Mouse (Mus musculus): Measurements from ENCODE around the gene Rdh5. TPM values are rescaled to one million over a fixed set of nuclear protein-coding genes. Genes with fewer than 3 reads are reported as not detected.

The Rdh5 gene
- polyA plus RNA-seq, 1 experiment = 21.8 TPM

- H3K36me3 ChIP-seq (ENCODE audit: control insufficient read depth, insufficient read depth, low read length) = no peaks in the 10 kb centered on the region
- TF ChIP-seq CTCF (IDR thresholded peaks at IDR 0.05; ENCODE audit: borderline replicate concordance, control insufficient read depth, extremely low read depth, insufficient read depth, low read length, poor library complexity) (no peak), POLR2A (IDR thresholded peaks at IDR 0.05; ENCODE audit: control insufficient read depth, extremely low read depth, insufficient read depth, low read length, poor library complexity) (no peak)
- 81% methylated on average over 5 of the region's 5 CpGs for WGBS
- H3K4me1 ChIP-seq (replicated peaks; ENCODE audit: control insufficient read depth, insufficient read depth, low read length) = peaks cover 2% of the 10 kb centered on the region; the same call in 1 of the 2 replicates
- no peak overlapping the region for H3K27ac ChIP-seq (ENCODE audit: control insufficient read depth, insufficient read depth, low read length)
- peaks cover 7% of the 10 kb centered on the region for H3K27me3 ChIP-seq (ENCODE audit: control insufficient read depth, insufficient read depth, low read length)
- no peak overlapping the region for H3K4me3 ChIP-seq (ENCODE audit: control insufficient read depth, insufficient read depth, low read length)
- no peak for DNase-seq
Observed at GRCm38 (mm10) chr10:128938974-128939373, 16.3 kb upstream of the Rdh5 start.

DNA sequence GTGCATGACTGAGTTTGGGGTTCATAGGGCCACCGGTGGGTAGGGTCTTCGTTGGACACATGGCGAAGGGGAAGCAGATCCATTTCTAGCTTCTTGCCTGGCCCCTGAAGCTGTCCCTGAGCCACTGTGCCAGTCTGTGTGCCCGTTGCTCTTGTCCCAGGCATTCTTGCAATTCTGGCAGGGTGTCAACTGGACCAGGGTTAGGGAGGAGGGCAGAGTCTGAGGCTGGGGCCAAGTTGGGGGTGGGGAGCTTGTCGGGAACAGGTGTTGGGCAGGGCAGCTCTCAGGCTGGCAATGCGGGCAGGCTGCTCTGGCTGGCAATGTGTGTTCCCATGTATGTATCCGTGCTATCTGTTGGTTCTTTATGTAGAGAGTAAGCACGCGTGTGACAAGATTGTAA lies 15.8 kb upstream of the Rdh5 start:
- H3K27ac ChIP-seq (ENCODE audit: control insufficient read depth, insufficient read depth, low read length) = no peak overlapping the region
- peaks cover 12% of the 10 kb centered on the region for H3K27me3 ChIP-seq (ENCODE audit: control insufficient read depth, insufficient read depth, low read length)
- TF ChIP-seq CTCF (IDR thresholded peaks at IDR 0.05; ENCODE audit: borderline replicate concordance, control insufficient read depth, extremely low read depth, insufficient read depth, low read length, poor library complexity) = no peak
- no peak for TF ChIP-seq POLR2A (IDR thresholded peaks at IDR 0.05; ENCODE audit: control insufficient read depth, extremely low read depth, insufficient read depth, low read length, poor library complexity)
- no peaks in the 10 kb centered on the region for H3K36me3 ChIP-seq (ENCODE audit: control insufficient read depth, insufficient read depth, low read length)
- DNase-seq = no peak
- peaks cover 6% of the 10 kb centered on the region for H3K4me1 ChIP-seq (replicated peaks; ENCODE audit: control insufficient read depth, insufficient read depth, low read length)
- WGBS = 85% methylated on average over 9 of the region's 9 CpGs
- no peak overlapping the region for H3K4me3 ChIP-seq (ENCODE audit: control insufficient read depth, insufficient read depth, low read length)

GRCm38 (mm10) chr10:128937756-128938390 lies 15.2 kb upstream of the Rdh5 start:
- H3K27me3 ChIP-seq (ENCODE audit: control insufficient read depth, insufficient read depth, low read length) = peaks cover 13% of the 10 kb centered on the region
- TF ChIP-seq POLR2A (IDR thresholded peaks at IDR 0.05; ENCODE audit: control insufficient read depth, extremely low read depth, insufficient read depth, low read length, poor library complexity) = no peak
- no peak for TF ChIP-seq CTCF (IDR thresholded peaks at IDR 0.05; ENCODE audit: borderline replicate concordance, control insufficient read depth, extremely low read depth, insufficient read depth, low read length, poor library complexity)
- no peak for DNase-seq
- no peaks in the 10 kb centered on the region for H3K36me3 ChIP-seq (ENCODE audit: control insufficient read depth, insufficient read depth, low read length)
- WGBS = 81% methylated on average over 12 of the region's 12 CpGs
- H3K27ac ChIP-seq (ENCODE audit: control insufficient read depth, insufficient read depth, low read length) = no peak overlapping the region
- H3K4me1 ChIP-seq (replicated peaks; ENCODE audit: control insufficient read depth, insufficient read depth, low read length) = peaks cover 6% of the 10 kb centered on the region
- H3K4me3 ChIP-seq (ENCODE audit: control insufficient read depth, insufficient read depth, low read length) = no peak overlapping the region

DNA sequence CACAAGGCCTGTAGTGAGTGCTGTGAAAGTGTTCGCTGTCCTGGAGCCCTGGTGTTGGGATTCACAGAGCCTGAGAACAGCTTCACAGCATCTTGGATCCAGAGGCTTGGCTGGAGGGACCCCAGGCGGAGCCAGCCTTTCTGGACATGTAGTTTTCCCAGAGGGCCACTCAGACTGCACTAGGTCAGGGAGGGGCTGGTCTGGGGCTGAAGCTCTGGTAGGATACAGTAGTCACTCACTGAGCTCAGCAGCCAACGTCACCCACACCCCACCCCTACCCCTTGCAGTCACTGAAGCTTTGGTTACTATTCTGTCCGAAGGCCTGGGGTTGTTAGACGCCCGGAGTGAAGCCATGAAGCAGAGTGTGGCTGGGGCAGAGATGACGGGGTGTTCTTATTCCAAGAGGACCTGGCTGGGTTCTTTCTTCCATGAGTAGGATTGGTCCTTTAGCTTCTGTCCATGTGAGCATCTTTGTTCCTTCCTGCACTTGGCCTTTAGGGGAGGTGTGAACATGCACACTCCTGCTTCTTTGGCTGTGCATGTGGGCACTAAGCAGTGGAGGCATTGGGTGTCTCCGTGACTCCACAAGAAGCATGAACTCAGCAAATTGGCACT lies 13.2 kb upstream of the Rdh5 start:
- no peak for DNase-seq
- Histone ChIP-seq H3K4me3 (ENCODE audit: control insufficient read depth, insufficient read depth, low read length) (no peak overlapping the region), H3K27me3 (ENCODE audit: control insufficient read depth, insufficient read depth, low read length) (peaks cover 18% of the 10 kb centered on the region), H3K36me3 (ENCODE audit: control insufficient read depth, insufficient read depth, low read length) (no peaks in the 10 kb centered on the region), H3K4me1 (replicated peaks; ENCODE audit: control insufficient read depth, insufficient read depth, low read length) (peaks cover 6% of the 10 kb centered on the region), H3K27ac (ENCODE audit: control insufficient read depth, insufficient read depth, low read length) (no peak overlapping the region)
- 88% methylated on average over 8 of the region's 8 CpGs for WGBS
- no peak for TF ChIP-seq POLR2A (IDR thresholded peaks at IDR 0.05; ENCODE audit: control insufficient read depth, extremely low read depth, insufficient read depth, low read length, poor library complexity)
- no peak for TF ChIP-seq CTCF (IDR thresholded peaks at IDR 0.05; ENCODE audit: borderline replicate concordance, control insufficient read depth, extremely low read depth, insufficient read depth, low read length, poor library complexity)

DNA sequence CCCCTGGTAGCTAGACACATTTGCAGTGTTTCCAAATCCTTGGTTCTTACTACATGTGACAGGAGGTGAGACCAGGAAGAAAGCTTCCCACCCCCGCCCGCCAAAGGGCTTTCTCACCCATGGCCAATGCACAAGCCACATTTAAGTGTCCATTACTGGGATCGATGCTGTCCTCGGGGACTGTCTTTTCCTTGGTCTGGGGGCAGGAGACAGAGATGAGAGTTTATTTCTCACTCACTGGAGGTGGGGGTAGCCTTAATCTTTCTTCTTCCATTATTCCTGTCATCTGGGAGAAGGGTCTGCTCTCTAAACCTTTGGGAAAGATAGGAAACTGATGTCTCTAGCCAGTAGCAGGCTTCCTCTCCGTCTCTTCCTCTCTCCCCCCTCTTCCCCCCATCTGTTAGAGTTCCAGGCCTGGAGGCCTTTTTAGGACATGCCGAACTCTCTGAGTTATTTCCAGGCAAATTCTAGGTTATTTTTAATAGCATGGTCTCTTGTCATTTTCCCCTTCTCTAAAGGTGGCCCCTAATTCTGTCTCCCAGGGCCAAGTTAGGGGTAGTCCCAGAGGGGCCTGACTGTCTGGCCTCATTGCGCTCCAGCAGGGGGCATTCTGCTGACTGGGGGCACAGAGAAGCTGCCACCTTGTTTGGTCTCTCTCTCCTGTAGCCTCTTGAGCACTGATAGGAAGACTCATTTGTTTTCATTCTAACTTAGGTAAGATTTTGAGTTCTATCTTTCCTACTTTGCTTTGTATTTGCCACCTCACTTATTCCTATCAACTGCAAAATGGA lies 12.5 kb upstream of the Rdh5 start:
- H3K27me3 ChIP-seq (ENCODE audit: control insufficient read depth, insufficient read depth, low read length) = peaks cover 18% of the 10 kb centered on the region
- no peak overlapping the region for H3K27ac ChIP-seq (ENCODE audit: control insufficient read depth, insufficient read depth, low read length)
- no peak overlapping the region for H3K4me3 ChIP-seq (ENCODE audit: control insufficient read depth, insufficient read depth, low read length)
- no peak for DNase-seq
- no peaks in the 10 kb centered on the region for H3K36me3 ChIP-seq (ENCODE audit: control insufficient read depth, insufficient read depth, low read length)
- H3K4me1 ChIP-seq (replicated peaks; ENCODE audit: control insufficient read depth, insufficient read depth, low read length) = peaks cover 6% of the 10 kb centered on the region
- WGBS = 83% methylated on average over 7 of the region's 7 CpGs
- TF ChIP-seq CTCF (IDR thresholded peaks at IDR 0.05; ENCODE audit: borderline replicate concordance, control insufficient read depth, extremely low read depth, insufficient read depth, low read length, poor library complexity) = no peak
- TF ChIP-seq POLR2A (IDR thresholded peaks at IDR 0.05; ENCODE audit: control insufficient read depth, extremely low read depth, insufficient read depth, low read length, poor library complexity) = no peak

DNA sequence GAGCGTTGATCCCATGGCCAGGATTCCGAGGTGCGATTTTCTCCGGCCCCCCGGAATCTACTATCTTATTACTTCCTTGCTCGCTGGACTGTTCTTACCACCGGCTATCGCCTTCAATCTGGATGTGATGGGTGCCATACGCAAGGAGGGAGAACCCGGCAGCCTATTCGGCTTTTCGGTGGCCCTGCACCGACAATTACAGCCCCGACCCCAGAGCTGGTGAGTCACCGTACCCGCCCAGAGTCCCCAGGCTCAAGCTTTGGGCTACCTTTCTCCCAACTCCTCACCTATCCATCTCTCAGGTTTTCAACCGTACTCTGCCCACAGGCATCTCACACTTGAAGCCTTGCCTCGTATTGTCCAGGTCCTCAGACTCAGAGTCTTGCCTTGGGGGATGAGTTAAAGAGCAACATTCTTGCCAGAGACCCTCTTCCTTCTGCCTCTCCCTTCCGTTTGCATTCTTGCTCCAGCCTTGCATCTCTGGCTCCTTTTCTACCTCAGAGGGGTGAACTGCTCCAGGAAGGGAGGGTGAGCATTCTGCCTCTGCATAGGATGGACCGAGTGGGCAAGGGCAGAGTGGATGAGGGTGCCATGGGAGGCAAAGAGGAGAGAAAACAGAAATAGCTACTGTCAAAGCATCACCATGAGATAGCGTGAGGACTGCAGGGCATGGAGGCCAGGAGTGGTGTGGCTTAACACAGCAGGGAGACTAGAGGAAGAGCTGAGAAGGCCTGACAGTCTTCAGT lies 11.5 kb upstream of the Rdh5 start:
- no peak overlapping the region for H3K4me3 ChIP-seq (ENCODE audit: control insufficient read depth, insufficient read depth, low read length)
- H3K36me3 ChIP-seq (ENCODE audit: control insufficient read depth, insufficient read depth, low read length) = no peaks in the 10 kb centered on the region
- H3K4me1 ChIP-seq (replicated peaks; ENCODE audit: control insufficient read depth, insufficient read depth, low read length) = peaks cover 6% of the 10 kb centered on the region
- no peak for TF ChIP-seq CTCF (IDR thresholded peaks at IDR 0.05; ENCODE audit: borderline replicate concordance, control insufficient read depth, extremely low read depth, insufficient read depth, low read length, poor library complexity)
- TF ChIP-seq POLR2A (IDR thresholded peaks at IDR 0.05; ENCODE audit: control insufficient read depth, extremely low read depth, insufficient read depth, low read length, poor library complexity) = no peak
- WGBS = 11% methylated on average over 21 of the region's 21 CpGs
- H3K27me3 ChIP-seq (ENCODE audit: control insufficient read depth, insufficient read depth, low read length) = peaks cover 18% of the 10 kb centered on the region
- DNase-seq = no peak
- no peak overlapping the region for H3K27ac ChIP-seq (ENCODE audit: control insufficient read depth, insufficient read depth, low read length)

Data from thymus, adult 2 months (tissue).